Mouse (Mus musculus): ENCODE measurements around the gene Zfp148. TPM values are rescaled to one million over a fixed set of nuclear protein-coding genes. Genes with fewer than 3 reads are reported as not detected.
"Not testable (repeated sequence)": the region's sequence is repeated elsewhere in the genome, so short reads cannot be mapped to it uniquely, and the experiment has no call there.

Zfp148 gene
- total and polyA plus RNA-seq, 3 experiments = 15.6 to 22.2 (median 19.2) TPM

- DNase-seq (ENCODE audit: low read depth, low spot score) = no peak
- Histone ChIP-seq H3K79me2 (ENCODE audit: control insufficient read depth, insufficient read depth, low read length, poor library complexity) (no peaks in the 10 kb centered on the region), H3K4me1 (ENCODE audit: control insufficient read depth in 1 of 2, insufficient read depth in 2 of 2, low read length in 2 of 2) (no peaks in the 10 kb centered on the region; a peak in 1 of 4 replicates), H3K9me3 (replicated peaks; ENCODE audit: insufficient read depth, low read length) (no peaks in the 10 kb centered on the region), H3K9ac (ENCODE audit: control insufficient read depth, low read depth, low read length, poor library complexity, severe bottlenecking) (no peak overlapping the region), H3K4me3 (ENCODE audit: control insufficient read depth in 1 of 2, insufficient read depth in 1 of 2, low read depth in 2 of 2, low read length in 2 of 2) (no peak overlapping the region), H3K36me3 (ENCODE audit: control insufficient read depth in 1 of 2, insufficient read depth in 2 of 2, low read length in 2 of 2) (peaks cover 0 to 12% of the 10 kb centered on the region in 2 experiments; a peak in 3 of 4 replicates), H3K27ac (ENCODE audit: control insufficient read depth, low read depth, low read length) (no peak overlapping the region), H3K27me3 (ENCODE audit: control insufficient read depth in 1 of 2, insufficient read depth in 2 of 2, low read length in 2 of 2) (no peaks in the 10 kb centered on the region)
- no peak for TF ChIP-seq ZKSCAN1 (IDR thresholded peaks at IDR 0.05; ENCODE audit: low read depth, low read length)
- TF ChIP-seq MXI1 (IDR thresholded peaks at IDR 0.05; ENCODE audit: low read depth, low read length) = no peak
- TF ChIP-seq ETS1 (IDR thresholded peaks at IDR 0.05; ENCODE audit: low read depth, low read length) = no peak
- TF ChIP-seq RCOR1 (IDR thresholded peaks at IDR 0.05; ENCODE audit: low read depth, low read length) = no peak
- no peak for TF ChIP-seq POLR2AphosphoS2 (IDR thresholded peaks at IDR 0.05; ENCODE audit: low read length)
- TF ChIP-seq MYC (IDR thresholded peaks at IDR 0.05; ENCODE audit: low read depth, low read length) = no peak
- no peak for TF ChIP-seq POLR2AphosphoS5 (IDR thresholded peaks at IDR 0.05; ENCODE audit: borderline replicate concordance, low read depth, low read length)
- TF ChIP-seq ZC3H11A (IDR thresholded peaks at IDR 0.05; ENCODE audit: low read depth, low read length) = no peak
- no peak for TF ChIP-seq GABPA (IDR thresholded peaks at IDR 0.05; ENCODE audit: low read depth, low read length)
- TF ChIP-seq POLR2A (IDR thresholded peaks at IDR 0.05; ENCODE audit: control insufficient read depth in 1 of 2, insufficient read depth in 1 of 2, low read depth in 1 of 2, low read length in 2 of 2, poor library complexity in 1 of 2) = no peak
- no peak for TF ChIP-seq RAD21 (IDR thresholded peaks at IDR 0.05; ENCODE audit: low read depth, low read length)
- no peak for TF ChIP-seq MAX (IDR thresholded peaks at IDR 0.05; ENCODE audit: low read length)
- no peak for TF ChIP-seq USF2 (IDR thresholded peaks at IDR 0.05; ENCODE audit: borderline replicate concordance in 1 of 2, insufficient read depth in 1 of 2, low read depth in 1 of 2, low read length in 2 of 2)
- TF ChIP-seq BHLHE40 (IDR thresholded peaks at IDR 0.05; ENCODE audit: borderline replicate concordance, low read depth, low read length) = no peak
- no peak for TF ChIP-seq MAFK (IDR thresholded peaks at IDR 0.05; ENCODE audit: borderline replicate concordance, low read depth, low read length)
These were observed 113.7 kb downstream of the Zfp148 start for GRCm38 (mm10) chr16:33494374-33494773.

DNA sequence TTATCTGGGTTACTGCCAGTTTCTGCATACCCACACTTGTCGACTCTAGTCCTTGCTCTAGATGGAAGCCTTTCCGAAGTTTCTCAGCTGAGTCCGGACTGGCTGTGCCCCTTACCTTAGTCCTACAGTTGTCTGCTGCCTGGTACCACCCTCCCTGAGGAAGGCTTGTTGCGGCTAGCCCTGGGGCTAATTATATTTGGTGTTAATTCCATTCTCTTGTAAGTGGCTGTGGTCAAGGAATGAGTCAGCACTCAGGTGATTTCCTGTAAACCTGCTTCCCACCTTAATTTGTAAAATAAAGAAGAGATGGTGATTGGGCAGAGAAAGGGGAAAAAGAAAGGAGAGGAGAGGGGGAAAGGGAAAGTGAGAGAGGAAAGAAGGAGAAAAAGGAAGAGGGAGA is 127.4 kb downstream of the Zfp148 start:
- H3K4me3 ChIP-seq (ENCODE audit: control insufficient read depth in 1 of 2, insufficient read depth in 1 of 2, low read depth in 2 of 2, low read length in 2 of 2) = no peak overlapping the region
- no peaks in the 10 kb centered on the region for H3K4me1 ChIP-seq (ENCODE audit: control insufficient read depth in 1 of 2, insufficient read depth in 2 of 2, low read length in 2 of 2)
- H3K9ac ChIP-seq (ENCODE audit: control insufficient read depth, low read depth, low read length, poor library complexity, severe bottlenecking) = no peak overlapping the region
- TF ChIP-seq MAX (IDR thresholded peaks at IDR 0.05; ENCODE audit: low read length) = no peak
- TF ChIP-seq KAT2A (conservative IDR thresholded peaks at IDR 0.05; ENCODE audit: low read depth, low read length) = no peak
- TF ChIP-seq MYC (IDR thresholded peaks at IDR 0.05; ENCODE audit: low read depth, low read length) = no peak
- TF ChIP-seq ELF1 (IDR thresholded peaks at IDR 0.05; ENCODE audit: low read depth, low read length) = no peak
- no peak for TF ChIP-seq POLR2A (IDR thresholded peaks at IDR 0.05; ENCODE audit: control insufficient read depth in 1 of 2, insufficient read depth in 1 of 2, low read depth in 1 of 2, low read length in 2 of 2, poor library complexity in 1 of 2)
- no peak for TF ChIP-seq SMC3 (IDR thresholded peaks at IDR 0.05; ENCODE audit: low read depth, low read length)
- no peak for TF ChIP-seq RCOR1 (IDR thresholded peaks at IDR 0.05; ENCODE audit: low read depth, low read length)
- no peak for TF ChIP-seq USF2 (IDR thresholded peaks at IDR 0.05; ENCODE audit: borderline replicate concordance in 1 of 2, insufficient read depth in 1 of 2, low read depth in 1 of 2, low read length in 2 of 2)
- TF ChIP-seq TBP (IDR thresholded peaks at IDR 0.05; ENCODE audit: low read depth, low read length) = no peak
- TF ChIP-seq ZC3H11A (IDR thresholded peaks at IDR 0.05; ENCODE audit: low read depth, low read length) = no peak
- no peak for TF ChIP-seq MXI1 (IDR thresholded peaks at IDR 0.05; ENCODE audit: low read depth, low read length)
- TF ChIP-seq BHLHE40 (IDR thresholded peaks at IDR 0.05; ENCODE audit: borderline replicate concordance, low read depth, low read length) = no peak
- no peak for TF ChIP-seq MAFK (IDR thresholded peaks at IDR 0.05; ENCODE audit: borderline replicate concordance, low read depth, low read length)
- no peak for TF ChIP-seq ZMIZ1 (IDR thresholded peaks at IDR 0.05; ENCODE audit: low read depth, low read length)
- no peak for TF ChIP-seq TAL1 (IDR thresholded peaks at IDR 0.05; ENCODE audit: low read length)
- TF ChIP-seq NRF1 (IDR thresholded peaks at IDR 0.05; ENCODE audit: insufficient read depth, low read depth, low read length, poor library complexity, severe bottlenecking) = no peak
- TF ChIP-seq CHD1 (IDR thresholded peaks at IDR 0.05; ENCODE audit: low read depth, low read length) = no peak
- no peak for TF ChIP-seq GATA1 (IDR thresholded peaks at IDR 0.05; ENCODE audit: low read depth, low read length)
- DNase-seq (ENCODE audit: low read depth, low spot score) = no peak
- no peaks in the 10 kb centered on the region for H3K9me3 ChIP-seq (replicated peaks; ENCODE audit: insufficient read depth, low read length)
- no peaks in the 10 kb centered on the region for H3K27me3 ChIP-seq (ENCODE audit: control insufficient read depth in 1 of 2, insufficient read depth in 2 of 2, low read length in 2 of 2)
- H3K36me3 ChIP-seq (ENCODE audit: control insufficient read depth in 1 of 2, insufficient read depth in 2 of 2, low read length in 2 of 2) = no peaks in the 10 kb centered on the region
- H3K79me2 ChIP-seq (ENCODE audit: control insufficient read depth, insufficient read depth, low read length, poor library complexity) = no peaks in the 10 kb centered on the region
- no peak overlapping the region for H3K27ac ChIP-seq (ENCODE audit: control insufficient read depth, low read depth, low read length)

- H3K27me3 ChIP-seq (ENCODE audit: control insufficient read depth in 1 of 2, insufficient read depth in 2 of 2, low read length in 2 of 2); DNase-seq (ENCODE audit: low read depth, low spot score); H3K4me1 ChIP-seq (ENCODE audit: control insufficient read depth in 1 of 2, insufficient read depth in 2 of 2, low read length in 2 of 2); H3K4me3 ChIP-seq (ENCODE audit: control insufficient read depth in 1 of 2, insufficient read depth in 1 of 2, low read depth in 2 of 2, low read length in 2 of 2); H3K79me2 ChIP-seq (ENCODE audit: control insufficient read depth, insufficient read depth, low read length, poor library complexity); H3K9ac ChIP-seq (ENCODE audit: control insufficient read depth, low read depth, low read length, poor library complexity, severe bottlenecking); H3K27ac ChIP-seq (ENCODE audit: control insufficient read depth, low read depth, low read length); H3K36me3 ChIP-seq (ENCODE audit: control insufficient read depth in 1 of 2, insufficient read depth in 2 of 2, low read length in 2 of 2); H3K9me3 ChIP-seq (replicated peaks; ENCODE audit: insufficient read depth, low read length): not testable (repeated sequence)
These were observed 128.6 kb downstream of the Zfp148 start for GRCm38 (mm10) chr16:33509231-33509630.

Measured in MEL (cell line).